Mouse (Mus musculus) skeletal muscle tissue, postnatal 0 days (tissue): Measurements from ENCODE around the gene Gpm6b. TPM values are rescaled to one million over a fixed set of nuclear protein-coding genes. Genes with fewer than 3 reads are reported as not detected.

ENCODE experiments used
- polyA plus RNA-seq: library from polyadenylated mRNA; unstranded; fragments of >200 nt; fragmentation: Nextera tagmentation; extraction: Ambion mirVana; gene quantifications from 2 replicates; pipeline ENCODE4 v1.2.1, GENCODE M21; 2015

Gene Gpm6b
- 11.0 and 14.6 TPM in 2 replicates for polyA plus RNA-seq

DNA sequence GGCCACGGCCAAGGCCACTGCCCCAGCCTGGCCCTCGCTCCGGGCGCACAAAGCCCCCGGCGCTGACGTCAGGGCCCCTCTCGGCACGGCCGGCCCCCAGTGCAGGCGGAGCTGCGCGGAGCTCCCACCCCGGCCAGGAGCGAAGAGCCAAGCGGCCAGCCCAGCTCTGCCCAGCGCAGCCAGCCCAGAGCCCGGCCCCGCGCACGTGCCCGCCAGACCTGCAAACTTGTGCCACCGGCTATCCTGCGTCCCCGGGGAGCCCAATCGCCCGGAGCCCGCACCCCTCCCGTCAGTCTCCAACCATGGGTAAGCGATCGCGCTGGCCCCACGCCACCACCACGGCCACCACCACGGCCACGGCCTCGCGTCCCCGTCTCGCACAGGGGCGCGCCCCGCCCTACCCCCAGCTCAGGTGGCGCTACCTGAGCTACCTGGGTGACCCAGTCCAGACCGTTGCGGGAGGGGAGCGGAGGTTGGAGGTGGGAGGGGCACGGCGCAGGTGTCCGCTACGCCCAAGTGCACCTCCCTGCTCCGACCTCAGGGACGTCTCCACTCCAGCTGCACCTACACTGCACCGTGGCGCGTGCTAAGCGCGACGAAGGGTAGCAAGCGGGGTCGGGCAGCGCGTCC lies at the start of gene Gpm6b:
Gpm6b (plus strand) TSS at position 81 of the 630 bp plus-strand sequence.

Other genes starting within 250 kb of the Gpm6b start
- 2.7 and 3.5 TPM in 2 replicates for gene Gemin8, start 68.5 kb upstream of the Gpm6b start, polyA plus RNA-seq
- 34.1 and 34.4 TPM in 2 replicates for gene Trappc2, start 201.7 kb downstream of the Gpm6b start, polyA plus RNA-seq
- 4.4 TPM in 2 replicates for gene Ofd1, start 201.8 kb downstream of the Gpm6b start, polyA plus RNA-seq
- gene Rab9, start 241.0 kb downstream of the Gpm6b start, polyA plus RNA-seq, result 36.0 and 36.8 TPM in 2 replicates